Mouse (Mus musculus): ENCODE results near the gene Ets1.

DNA sequence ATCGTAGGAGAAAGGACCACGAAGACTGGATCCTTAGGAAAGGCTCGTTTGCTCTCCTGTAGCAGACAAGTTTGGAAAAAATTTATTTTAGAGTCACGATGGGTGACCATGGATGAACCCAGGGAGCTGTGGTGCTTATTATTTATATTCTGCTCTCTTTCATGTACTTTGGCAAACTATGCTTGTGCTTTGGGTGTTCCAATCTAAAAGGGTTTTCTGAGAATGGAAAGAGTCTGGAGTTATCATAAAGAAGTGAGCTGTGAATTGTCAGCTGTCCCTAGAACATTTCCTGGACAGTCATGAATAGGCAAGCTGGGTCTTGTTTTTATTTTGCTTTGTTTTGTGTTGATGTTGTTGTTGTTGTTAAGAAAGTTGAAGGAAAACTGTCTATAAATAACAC lies 92.8 kb downstream of the Ets1 start:
- TF ChIP-seq CTCF (IDR thresholded peaks at IDR 0.05; ENCODE audit: borderline replicate concordance, insufficient read depth, low read length) (no peak), POLR2A (IDR thresholded peaks at IDR 0.05; ENCODE audit: low read depth, low read length) (no peak)
